Mouse (Mus musculus) heart, embryonic 13.5 days (tissue): Measurements from ENCODE around the gene Cfl1. TPM values are rescaled to one million over a fixed set of nuclear protein-coding genes. Genes with fewer than 3 reads are reported as not detected.

Experiments
- ATAC-seq: fragments of 200-750 bp; cut with Nextera tagmentation; 2 replicates; pipeline ENCODE4 v1.8.0; 2017; ENCODE audit warnings: moderate TSS enrichment; ENCODE audit not compliant: insufficient number of reproducible peaks, low FRiP score, low TSS enrichment; ENCODE audit errors: extremely low read depth
- H3K27ac ChIP-seq: fragments of 300-500 bp; sonication (generic); replicated peaks from 2 replicates; pipeline ENCODE4 v1.5.1; 2015; ENCODE audit warnings: moderate library complexity, mild to moderate bottlenecking, inconsistent platforms
- H3K27me3 ChIP-seq: fragments of 300-500 bp; sonication (generic); replicated peaks from 2 replicates; pipeline ENCODE4 v1.6.1; 2015; ENCODE audit warnings: mild to moderate bottlenecking, inconsistent platforms
- H3K36me3 ChIP-seq: fragments of 300-500 bp; sonication (generic); 2 replicates; pipeline ENCODE4 v1.6.1; 2015; ENCODE audit warnings: mild to moderate bottlenecking, inconsistent platforms
- H3K4me1 ChIP-seq: fragments of 300-500 bp; sonication (generic); 2 replicates; pipeline ENCODE4 v1.6.1; 2015; ENCODE audit warnings: inconsistent platforms
- H3K4me2 ChIP-seq: fragments of 300-500 bp; sonication (generic); 2 replicates; pipeline ENCODE4 v1.6.1; 2015; ENCODE audit warnings: inconsistent platforms, mild to moderate bottlenecking, moderate library complexity
- H3K4me3 ChIP-seq: fragments of 300-500 bp; sonication (generic); 2 replicates; pipeline ENCODE4 v1.5.1; 2015; ENCODE audit warnings: moderate library complexity, mild to moderate bottlenecking, inconsistent platforms
- H3K9ac ChIP-seq: fragments of 300-500 bp; sonication (generic); 2 replicates; pipeline ENCODE4 v1.6.1; 2015; ENCODE audit warnings: inconsistent platforms, mild to moderate bottlenecking, moderate library complexity
- H3K9me3 ChIP-seq: fragments of 300-500 bp; sonication (generic); 2 replicates; pipeline ENCODE4 v1.6.1; 2016; ENCODE audit warnings: inconsistent platforms
- WGBS: fragments of 180-500 bp; shearing (Covaris S2); methylation state at CpG from one replicate; pipeline ENCODE4 v1.1.7; 2015; ENCODE audit warnings: mixed read lengths; 5-methylcytosine and 5-hydroxymethylcytosine counted together
- polyA plus RNA-seq: library from polyadenylated mRNA; unstranded; fragments of >200 nt; fragmentation: Nextera tagmentation; extraction: Ambion mirVana; gene quantifications from 2 replicates; pipeline ENCODE4 v1.2.1, GENCODE M21; 2015

The Cfl1 gene
- polyA plus RNA-seq, 1 experiment from 2014 or later, result 1,825 TPM

DNA sequence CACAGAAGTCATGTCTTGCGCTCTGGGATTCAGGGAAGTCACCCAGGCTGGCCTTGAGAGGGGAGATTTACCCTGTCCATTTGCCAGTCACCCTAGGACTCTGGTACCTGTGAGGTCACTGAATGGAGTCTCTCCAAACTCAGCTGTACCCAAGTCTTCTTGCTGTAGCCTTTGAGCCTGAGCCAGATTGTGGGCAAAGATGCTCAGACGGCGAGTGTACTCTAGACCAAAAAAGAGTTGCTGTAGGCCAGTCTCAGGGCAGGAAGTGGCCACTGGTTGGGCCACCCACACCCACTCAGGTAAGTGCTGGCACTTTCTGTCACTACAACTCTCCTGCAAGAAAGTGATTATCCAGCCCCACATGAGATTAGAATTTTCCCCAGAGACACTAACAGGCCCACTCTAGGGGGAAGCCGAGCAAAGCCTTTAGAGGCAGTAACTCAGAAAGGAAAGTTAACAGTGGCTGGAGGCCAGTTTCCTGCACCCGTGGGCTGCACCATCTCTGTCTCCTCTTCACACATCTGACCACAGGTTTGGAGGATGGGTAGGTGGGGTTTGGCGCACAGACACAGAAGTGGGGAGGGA is 23.2 kb upstream of the Cfl1 start:
- H3K27me3 ChIP-seq, result no peaks in the 10 kb centered on the region
- no peak overlapping the region for H3K4me3 ChIP-seq
- H3K36me3 ChIP-seq, result peaks cover 59% of the 10 kb centered on the region
- H3K9ac ChIP-seq, result no peak overlapping the region
- no peak for ATAC-seq
- H3K4me2 ChIP-seq, result no peak overlapping the region
- H3K4me1 ChIP-seq, result peaks cover 19% of the 10 kb centered on the region
- H3K9me3 ChIP-seq, result no peaks in the 10 kb centered on the region
- 91% methylated on average over 6 of the region's 6 CpGs for WGBS
- H3K27ac ChIP-seq, result no peak overlapping the region

DNA sequence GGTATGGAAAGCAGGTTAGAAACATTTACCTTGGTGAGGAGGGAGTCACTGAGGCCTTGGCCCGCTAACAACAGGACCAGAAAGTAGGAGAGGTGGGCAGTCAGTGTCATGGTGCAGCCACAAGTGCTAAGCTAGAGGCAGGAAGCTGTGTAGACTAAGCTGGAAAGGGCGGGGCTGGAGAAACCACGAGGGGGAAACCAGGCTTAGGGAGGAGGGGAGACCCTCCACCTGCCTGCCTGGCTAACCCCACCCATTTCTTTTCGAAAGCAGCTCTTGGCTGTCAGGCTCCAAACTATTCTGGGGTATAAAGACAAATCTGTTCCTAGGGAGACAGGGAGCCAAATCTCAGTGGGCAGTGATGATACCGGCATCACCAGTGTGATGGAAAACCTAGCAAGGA is 21.9 kb upstream of the Cfl1 start, which contains the start of gene Ctsw:
Gene Ctsw, minus strand, starts transcription at position 134 of the 400 bp plus-strand sequence.
- no peak within 1 kb of the TSS for H3K4me3 ChIP-seq
- H3K4me2 ChIP-seq, result no peak within 1 kb of the TSS
- ATAC-seq, result no peak
- peaks cover 18% of the 10 kb centered on the region for H3K4me1 ChIP-seq
- no peaks in the 10 kb centered on the region for H3K9me3 ChIP-seq
- H3K27ac ChIP-seq, result no peak within 1 kb of the TSS
- no peaks in the 10 kb centered on the region for H3K27me3 ChIP-seq
- H3K9ac ChIP-seq, result no peak within 1 kb of the TSS
- H3K36me3 ChIP-seq, result peaks cover 46% of the 10 kb centered on the region
- WGBS, result 50% methylated on average over 5 of the region's 5 CpGs

DNA sequence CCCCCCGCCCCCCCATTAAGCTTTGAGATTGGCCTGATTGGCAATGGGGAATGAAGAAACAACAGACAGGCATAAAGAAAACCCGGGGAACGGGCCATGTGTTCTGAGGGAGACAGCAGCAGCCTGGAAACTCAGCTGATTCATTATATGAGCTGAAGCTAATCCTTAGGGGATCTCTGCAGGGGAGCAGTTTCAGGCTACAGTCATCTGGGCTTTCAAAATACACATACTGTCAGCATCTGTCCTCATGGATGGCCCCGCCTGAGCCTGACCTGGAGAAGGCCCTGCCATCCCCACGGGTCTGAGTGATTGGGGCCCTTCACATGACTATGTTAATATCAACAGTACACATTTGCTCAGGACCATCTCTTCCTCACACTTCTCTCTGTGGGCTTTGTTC is 18.4 kb upstream of the Cfl1 start:
- no peak overlapping the region for H3K9ac ChIP-seq
- H3K4me1 ChIP-seq, result peaks cover 28% of the 10 kb centered on the region
- no peaks in the 10 kb centered on the region for H3K9me3 ChIP-seq
- peaks cover 21% of the 10 kb centered on the region for H3K36me3 ChIP-seq
- 60% methylated on average over 5 of the region's 5 CpGs for WGBS
- ATAC-seq, result no peak
- H3K27me3 ChIP-seq, result no peaks in the 10 kb centered on the region
- no peak overlapping the region for H3K4me3 ChIP-seq
- H3K4me2 ChIP-seq, result no peak overlapping the region
- H3K27ac ChIP-seq, result no peak overlapping the region

DNA sequence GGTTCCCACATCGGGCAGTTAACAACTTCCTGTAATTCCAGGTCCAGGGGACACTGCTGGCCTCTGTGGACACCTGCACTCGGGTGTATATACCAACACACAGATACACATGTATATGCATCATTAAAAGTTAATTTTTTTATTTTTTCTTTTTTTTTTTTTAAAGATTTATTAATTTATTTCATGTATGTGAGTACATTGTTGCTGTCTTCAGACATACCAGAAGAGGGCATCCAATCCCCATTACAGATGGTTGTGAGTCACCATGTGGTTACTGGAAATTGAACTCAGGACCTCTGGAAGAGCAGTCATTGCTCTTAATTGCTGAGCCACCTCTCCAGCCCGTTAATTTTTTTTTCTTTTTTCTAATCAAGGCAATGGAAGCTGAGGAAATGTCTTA is 17.4 kb upstream of the Cfl1 start:
- ATAC-seq, result no peak
- H3K27ac ChIP-seq, result no peak overlapping the region
- no peak overlapping the region for H3K4me3 ChIP-seq
- no peak overlapping the region for H3K9ac ChIP-seq
- no peaks in the 10 kb centered on the region for H3K27me3 ChIP-seq
- no peak overlapping the region for H3K4me2 ChIP-seq
- peaks cover 21% of the 10 kb centered on the region for H3K36me3 ChIP-seq
- 70% methylated on average over 3 of the region's 3 CpGs for WGBS
- H3K4me1 ChIP-seq, result peaks cover 28% of the 10 kb centered on the region
- H3K9me3 ChIP-seq, result no peaks in the 10 kb centered on the region

GRCm38 (mm10) chr19:5473720-5474119 is 16.5 kb upstream of the Cfl1 start, which contains the start of gene Efemp2:
Efemp2 (plus strand) TSS chr19:5473954.
- Histone ChIP-seq H3K36me3 (peaks cover 25% of the 10 kb centered on the region), H3K27ac (peak within 1 kb of the TSS; percentile 86), H3K4me2 (peak within 1 kb of the TSS; percentile 75), H3K4me1 (peaks cover 24% of the 10 kb centered on the region), H3K9ac (peak within 1 kb of the TSS; percentile 92), H3K4me3 (peak within 1 kb of the TSS; percentile 69), H3K9me3 (no peaks in the 10 kb centered on the region), H3K27me3 (no peaks in the 10 kb centered on the region)
- WGBS, result under 1% methylated on average over 22 of the region's 22 CpGs
- ATAC-seq, result peak; percentile 66; the same call in 1 of the 2 replicates

- peak; percentile 34 for ATAC-seq
- peak overlapping the region; percentile 75 for H3K4me2 ChIP-seq
- H3K4me3 ChIP-seq, result peak overlapping the region; percentile 69
- H3K27ac ChIP-seq, result peak overlapping the region; percentile 86
- 1% methylated on average over 46 of the region's 68 CpGs for WGBS
- H3K9me3 ChIP-seq, result no peaks in the 10 kb centered on the region
- peaks cover 24% of the 10 kb centered on the region for H3K4me1 ChIP-seq
- H3K27me3 ChIP-seq, result no peaks in the 10 kb centered on the region
- H3K36me3 ChIP-seq, result peaks cover 33% of the 10 kb centered on the region
- peak overlapping the region; percentile 92 for H3K9ac ChIP-seq
Measured at GRCm38 (mm10) chr19:5474281-5475068, 15.8 kb upstream of the Cfl1 start.

- Histone ChIP-seq H3K4me3 (peak overlapping the region; percentile 69), H3K4me2 (peak overlapping the region; percentile 75), H3K27ac (peak overlapping the region; percentile 86), H3K9ac (peak overlapping the region; percentile 92), H3K9me3 (no peaks in the 10 kb centered on the region), H3K27me3 (no peaks in the 10 kb centered on the region), H3K36me3 (peaks cover 40% of the 10 kb centered on the region), H3K4me1 (peaks cover 24% of the 10 kb centered on the region)
- 13% methylated on average over 12 of the region's 13 CpGs for WGBS
- no peak; the same call in 1 of the 2 replicates for ATAC-seq
Measured at GRCm38 (mm10) chr19:5475069-5475714, 15.1 kb upstream of the Cfl1 start.

DNA sequence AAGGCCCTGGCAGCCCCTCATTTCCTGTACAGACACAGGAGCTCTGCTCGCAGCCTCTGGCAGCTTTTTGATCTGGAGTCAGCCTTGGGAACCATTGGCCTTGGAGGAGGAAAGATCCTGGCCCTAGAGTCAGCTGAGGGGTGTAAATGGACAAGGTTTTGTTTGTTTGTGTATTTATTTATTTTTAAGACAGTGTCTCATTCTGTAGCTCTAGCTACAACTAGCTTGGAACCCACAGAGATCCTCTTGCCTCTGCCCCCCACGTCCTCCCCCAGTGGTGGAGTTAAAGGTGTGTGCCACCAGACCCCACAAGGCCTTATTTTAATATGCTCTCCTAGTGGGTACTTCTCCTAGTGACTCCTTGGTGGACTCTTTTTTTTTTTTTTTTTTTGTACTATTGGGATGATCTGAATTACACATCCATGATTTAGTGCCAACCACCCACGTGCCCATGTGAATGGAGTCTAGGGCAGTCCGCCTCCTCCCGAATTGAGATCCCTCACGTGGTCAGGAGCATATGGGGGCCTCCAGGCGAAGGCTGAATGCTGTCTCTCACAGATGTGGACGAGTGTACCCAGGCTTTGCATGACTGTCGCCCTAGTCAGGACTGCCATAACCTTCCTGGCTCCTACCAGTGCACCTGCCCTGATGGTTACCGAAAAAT is 13.1 kb upstream of the Cfl1 start:
- Histone ChIP-seq H3K36me3 (peaks cover 59% of the 10 kb centered on the region), H3K4me3 (no peak overlapping the region), H3K4me2 (no peak overlapping the region), H3K9ac (peak overlapping the region; percentile 37; the same call in 1 of the 2 replicates), H3K27me3 (no peaks in the 10 kb centered on the region), H3K4me1 (peaks cover 24% of the 10 kb centered on the region), H3K27ac (no peak overlapping the region), H3K9me3 (no peaks in the 10 kb centered on the region)
- ATAC-seq, result no peak
- WGBS, result 82% methylated on average over 10 of the region's 10 CpGs

GRCm38 (mm10) chr19:5477668-5478300 is 12.5 kb upstream of the Cfl1 start:
- 86% methylated on average over 18 of the region's 18 CpGs for WGBS
- no peak overlapping the region for H3K4me2 ChIP-seq
- peaks cover 66% of the 10 kb centered on the region for H3K36me3 ChIP-seq

GRCm38 (mm10) chr19:5480016-5480415 is 10.2 kb upstream of the Cfl1 start:
- no peak overlapping the region for H3K27ac ChIP-seq
- no peak for ATAC-seq
- peaks cover 88% of the 10 kb centered on the region for H3K36me3 ChIP-seq

More at GRCm38 (mm10) chr19:5477668-5478300, 12.5 kb upstream of the Cfl1 start:
- H3K9ac ChIP-seq, result no peak overlapping the region
- H3K4me1 ChIP-seq, result peaks cover 24% of the 10 kb centered on the region
- H3K9me3 ChIP-seq, result no peaks in the 10 kb centered on the region
- no peak overlapping the region for H3K27ac ChIP-seq
- no peaks in the 10 kb centered on the region for H3K27me3 ChIP-seq
- no peak for ATAC-seq
- H3K4me3 ChIP-seq, result no peak overlapping the region

More at GRCm38 (mm10) chr19:5480016-5480415, 10.2 kb upstream of the Cfl1 start:
- no peaks in the 10 kb centered on the region for H3K9me3 ChIP-seq
- H3K4me1 ChIP-seq, result peaks cover 12% of the 10 kb centered on the region
- WGBS, result 87% methylated on average over 10 of the region's 10 CpGs
- no peak overlapping the region for H3K4me2 ChIP-seq
- H3K27me3 ChIP-seq, result no peaks in the 10 kb centered on the region
- H3K4me3 ChIP-seq, result no peak overlapping the region
- no peak overlapping the region for H3K9ac ChIP-seq
